Mouse (Mus musculus) monocyte, adult 5-6 weeks (primary cell): ENCODE measurements around the gene Btbd35f13. TPM values are rescaled to one million over a fixed set of nuclear protein-coding genes. Genes with fewer than 3 reads are reported as not detected.
"Not testable (repeated sequence)": the region's sequence is repeated elsewhere in the genome, so short reads cannot be mapped to it uniquely, and the experiment has no call there.

Experiments used
- ATAC-seq: fragments of 153-309, 156-312 bp; replicated peaks from 2 replicates; pipeline ENCODE4 v1.8.0; 2017; ENCODE audit warnings: mild to moderate bottlenecking; ENCODE audit not compliant: low TSS enrichment, insufficient number of reproducible peaks, severe bottlenecking, poor library complexity, low FRiP score
- total RNA-seq: library from RNA; stranded (forward); fragments of 200-1000, 200-491, 200-594 nt; gene quantifications from 3 replicates; pipeline ENCODE4 v1.2.3, GENCODE M21; 2017

Btbd35f13 gene
- total RNA-seq, result not detected in 3 replicates

DNA sequence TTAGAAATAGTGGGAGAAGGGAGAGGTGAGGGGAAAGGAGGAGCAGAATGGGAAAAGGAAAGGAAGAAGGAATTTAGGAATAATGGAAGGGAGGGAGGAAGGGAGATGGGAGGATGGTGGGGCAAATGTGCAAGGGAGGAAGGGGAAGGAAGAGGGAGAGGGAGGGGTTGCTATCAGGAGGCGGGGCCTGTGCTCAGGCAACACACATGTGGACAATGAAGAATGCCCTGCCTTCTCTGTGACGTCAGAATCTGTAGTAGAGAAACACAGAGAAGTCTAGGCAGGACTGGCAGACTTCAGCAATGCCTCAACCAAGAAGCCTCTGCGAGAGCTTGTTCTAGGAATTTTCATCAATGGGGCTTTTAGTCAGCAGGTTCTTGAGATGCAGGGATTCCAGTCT lies at the start of gene Btbd35f13:
Btbd35f13 (plus strand) TSS at position 301 of the 400 bp plus-strand sequence.
- not testable (repeated sequence) for ATAC-seq

DNA sequence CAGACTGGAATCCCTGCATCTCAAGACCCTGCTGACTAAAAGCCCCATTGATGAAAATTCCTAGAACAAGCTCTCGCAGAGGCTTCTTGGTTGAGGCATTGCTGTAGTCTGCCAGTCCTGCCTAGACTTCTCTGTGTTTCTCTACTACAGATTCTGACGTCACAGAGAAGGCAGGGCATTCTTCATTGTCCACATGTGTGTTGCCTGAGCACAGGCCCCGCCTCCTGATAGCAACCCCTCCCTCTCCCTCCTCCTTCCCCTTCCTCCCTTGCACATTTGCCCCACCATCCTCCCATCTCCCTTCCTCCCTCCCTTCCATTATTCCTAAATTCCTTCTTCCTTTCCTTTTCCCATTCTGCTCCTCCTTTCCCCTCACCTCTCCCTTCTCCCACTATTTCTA lies 45.3 kb downstream of the Btbd35f13 start, which contains the start of gene Btbd35f14:
Btbd35f14 (minus strand) TSS at position 101 of the 400 bp plus-strand sequence.
- not testable (repeated sequence) for ATAC-seq

Other genes starting within 250 kb of the Btbd35f13 start
- not detected in 3 replicates for gene Btbd35f15, start 79.9 kb upstream of the Btbd35f13 start, total RNA-seq
- gene Btbd35f14, start 45.2 kb downstream of the Btbd35f13 start, total RNA-seq, result not detected in 3 replicates